Comparison of ENCODE assay signal across 27 mouse cellular contexts in genomic region chr8:104087091-104087490, GRCm38 (mm10). TPM values are rescaled to one million over a fixed set of nuclear protein-coding genes. Genes with fewer than 3 reads are reported as not detected.
DNase-seq lines count a peak whose midpoint lies in the region; ATAC-seq and TF ChIP-seq lines count a peak whose summit lies in the region.
"Had no signal": no experiment of that assay in that cellular context is flagged by ENCODE, and none has a peak within 500 bp of the region (broad histone marks: within the 10 kb centered on the region; RNA-seq: fewer than 3 reads in every experiment).

No protein-coding gene starts in this region.

- no peak for DNase-seq in forebrain, postnatal 0 days
- no peak for DNase-seq in forebrain, embryonic 11.5 days (ENCODE audit: low spot score)
- DNase-seq in midbrain, postnatal 0 days (ENCODE audit: low spot score), result no peak
- DNase-seq in ES-CJ7 (ENCODE audit: low read depth, low spot score), result peak; percentile 35
- no peak for DNase-seq in embryonic facial prominence, embryonic 10.5 days (ENCODE audit: low spot score)
- DNase-seq: adrenal gland, postnatal 14 days; cerebellum, adult 11-12 months; cerebellum, adult 9-11 months; gastrocnemius, postnatal 10 days; kidney, adult 2 months; liver; lung, adult 2 months; right cerebral cortex, postnatal 25 days; thymus, postnatal 14 days had no signal

- no peaks in the 10 kb centered on the region for H3K36me3 ChIP-seq in forebrain, postnatal 0 days (ENCODE audit: insufficient read depth)
- no peaks in the 10 kb centered on the region for H3K36me3 ChIP-seq in forebrain, embryonic 11.5 days (ENCODE audit: control insufficient read depth, insufficient read depth, low read length)
- no peaks in the 10 kb centered on the region for H3K36me3 ChIP-seq in intestine, postnatal 0 days (ENCODE audit: control insufficient read depth, insufficient read depth)
- no peaks in the 10 kb centered on the region for H3K36me3 ChIP-seq in intestine, embryonic 15.5 days
- H3K36me3 ChIP-seq in midbrain, postnatal 0 days (ENCODE audit: insufficient read depth, low read length), result no peaks in the 10 kb centered on the region
- H3K36me3 ChIP-seq in midbrain, embryonic 13.5 days, result no peaks in the 10 kb centered on the region
- no peaks in the 10 kb centered on the region for H3K36me3 ChIP-seq in embryonic facial prominence, embryonic 10.5 days (replicated peaks)
- H3K36me3 ChIP-seq: forebrain, embryonic 12.5 days; heart, embryonic 15.5 days; midbrain, embryonic 10.5 days had no signal

- no peak overlapping the region for H3K4me2 ChIP-seq in forebrain, postnatal 0 days (ENCODE audit: low read depth)
- no peak overlapping the region for H3K4me2 ChIP-seq in forebrain, embryonic 11.5 days (ENCODE audit: low read depth, low read length, severe bottlenecking)
- no peak overlapping the region for H3K4me2 ChIP-seq in intestine, postnatal 0 days (replicated peaks; ENCODE audit: low read depth)
- no peak overlapping the region for H3K4me2 ChIP-seq in intestine, embryonic 15.5 days (replicated peaks)
- no peak overlapping the region for H3K4me2 ChIP-seq in midbrain, postnatal 0 days (ENCODE audit: low read depth, low read length, poor library complexity, severe bottlenecking)
- H3K4me2 ChIP-seq in midbrain, embryonic 13.5 days (replicated peaks), result no peak overlapping the region
- H3K4me2 ChIP-seq: forebrain, embryonic 12.5 days; heart, embryonic 15.5 days had no signal

- no peaks in the 10 kb centered on the region for H3K4me1 ChIP-seq in forebrain, postnatal 0 days (ENCODE audit: insufficient read depth)
- no peaks in the 10 kb centered on the region for H3K4me1 ChIP-seq in forebrain, embryonic 11.5 days (replicated peaks; ENCODE audit: control insufficient read depth, insufficient read depth, low read length)
- H3K4me1 ChIP-seq in intestine, postnatal 0 days (replicated peaks; ENCODE audit: control insufficient read depth, insufficient read depth, low read length), result no peaks in the 10 kb centered on the region
- no peaks in the 10 kb centered on the region; the same call in 1 of the 2 replicates for H3K4me1 ChIP-seq in intestine, embryonic 15.5 days (replicated peaks)
- no peaks in the 10 kb centered on the region for H3K4me1 ChIP-seq in midbrain, postnatal 0 days (ENCODE audit: insufficient read depth, low read length)
- no peaks in the 10 kb centered on the region for H3K4me1 ChIP-seq in midbrain, embryonic 13.5 days (replicated peaks)
- H3K4me1 ChIP-seq in embryonic facial prominence, embryonic 10.5 days, result peaks cover 5% of the 10 kb centered on the region; the same call in 1 of the 2 replicates

- peak; percentile 21; the same call in 1 of the 2 replicates for TF ChIP-seq CTCF in forebrain, postnatal 0 days (IDR thresholded peaks at IDR 0.05; ENCODE audit: low read depth)
- peak; percentile 18; the same call in 1 of the 2 replicates for TF ChIP-seq CTCF in intestine, postnatal 0 days (IDR thresholded peaks at IDR 0.05; ENCODE audit: low read depth)
- TF ChIP-seq CTCF in midbrain, postnatal 0 days (IDR thresholded peaks at IDR 0.05), result peak; percentile 48

- no peak overlapping the region for H3K9ac ChIP-seq in forebrain, postnatal 0 days
- H3K9ac ChIP-seq in forebrain, embryonic 11.5 days (ENCODE audit: low read length), result no peak overlapping the region
- H3K9ac ChIP-seq in intestine, postnatal 0 days (ENCODE audit: low read depth, low read length), result no peak overlapping the region
- no peak overlapping the region for H3K9ac ChIP-seq in intestine, embryonic 15.5 days
- H3K9ac ChIP-seq in midbrain, postnatal 0 days (replicated peaks; ENCODE audit: low read length, poor library complexity, severe bottlenecking), result no peak overlapping the region
- no peak overlapping the region for H3K9ac ChIP-seq in midbrain, embryonic 13.5 days (replicated peaks)
- H3K9ac ChIP-seq: forebrain, embryonic 12.5 days; heart, embryonic 15.5 days; liver, embryonic 14.5 days had no signal

- WGBS in forebrain, postnatal 0 days, result 38% methylated on average over 1 of the region's 1 CpGs
- WGBS in forebrain, embryonic 11.5 days, result 24% methylated on average over 1 of the region's 1 CpGs
- WGBS in intestine, postnatal 0 days, result 46% methylated on average over 1 of the region's 1 CpGs
- WGBS in intestine, embryonic 15.5 days, result 41% methylated on average over 1 of the region's 1 CpGs
- 32% methylated on average over 1 of the region's 1 CpGs for WGBS in midbrain, postnatal 0 days
- WGBS in midbrain, embryonic 13.5 days, result 49% methylated on average over 1 of the region's 1 CpGs
- WGBS in embryonic facial prominence, embryonic 10.5 days, result 47% methylated on average over 1 of the region's 1 CpGs

- no peaks in the 10 kb centered on the region for H3K27me3 ChIP-seq in forebrain, postnatal 0 days (ENCODE audit: insufficient read depth, low read length)
- H3K27me3 ChIP-seq in forebrain, embryonic 11.5 days (ENCODE audit: control insufficient read depth, insufficient read depth, low read length), result no peaks in the 10 kb centered on the region
- H3K27me3 ChIP-seq in intestine, postnatal 0 days (replicated peaks; ENCODE audit: control insufficient read depth, insufficient read depth, low read length), result no peaks in the 10 kb centered on the region
- H3K27me3 ChIP-seq in intestine, embryonic 15.5 days (replicated peaks), result no peaks in the 10 kb centered on the region
- no peaks in the 10 kb centered on the region for H3K27me3 ChIP-seq in midbrain, postnatal 0 days (ENCODE audit: insufficient read depth, low read length)
- no peaks in the 10 kb centered on the region for H3K27me3 ChIP-seq in midbrain, embryonic 13.5 days
- H3K27me3 ChIP-seq in embryonic facial prominence, embryonic 10.5 days (replicated peaks; ENCODE audit: low read depth, poor library complexity, severe bottlenecking), result 0 out of 2 replicates have a peak, but pooled peaks cover 4% of the 10 kb centered on the region
- H3K27me3 ChIP-seq: forebrain, embryonic 12.5 days; heart, embryonic 15.5 days had no signal

- H3K9me3 ChIP-seq in forebrain, postnatal 0 days (ENCODE audit: low read length), result no peaks in the 10 kb centered on the region
- H3K9me3 ChIP-seq in forebrain, embryonic 11.5 days (ENCODE audit: control insufficient read depth, low read length), result no peaks in the 10 kb centered on the region
- H3K9me3 ChIP-seq in intestine, postnatal 0 days (ENCODE audit: control insufficient read depth), result no peaks in the 10 kb centered on the region
- no peaks in the 10 kb centered on the region for H3K9me3 ChIP-seq in intestine, embryonic 15.5 days
- H3K9me3 ChIP-seq in midbrain, postnatal 0 days (ENCODE audit: low read length), result no peaks in the 10 kb centered on the region
- no peaks in the 10 kb centered on the region for H3K9me3 ChIP-seq in midbrain, embryonic 13.5 days
- H3K9me3 ChIP-seq in embryonic facial prominence, embryonic 10.5 days, result no peaks in the 10 kb centered on the region
- H3K9me3 ChIP-seq: forebrain, embryonic 12.5 days; heart, embryonic 15.5 days; midbrain, embryonic 10.5 days had no signal

- ATAC-seq in forebrain, postnatal 0 days, result no peak
- no peak for ATAC-seq in forebrain, embryonic 11.5 days (replicated peaks; ENCODE audit: low FRiP score)
- ATAC-seq in intestine, postnatal 0 days, result no peak
- no peak for ATAC-seq in intestine, embryonic 15.5 days
- no peak for ATAC-seq in midbrain, postnatal 0 days (ENCODE audit: low FRiP score)
- no peak for ATAC-seq in midbrain, embryonic 13.5 days
- ATAC-seq: inflammation-experienced regulatory T-cells, adult 6 months had no signal

- no peak overlapping the region for H3K4me3 ChIP-seq in forebrain, postnatal 0 days (ENCODE audit: low read depth, low read length)
- H3K4me3 ChIP-seq in forebrain, embryonic 11.5 days (ENCODE audit: low read depth, low read length), result no peak overlapping the region
- no peak overlapping the region for H3K4me3 ChIP-seq in intestine, postnatal 0 days (ENCODE audit: low read depth, low read length)
- H3K4me3 ChIP-seq in intestine, embryonic 15.5 days (replicated peaks), result no peak overlapping the region
- H3K4me3 ChIP-seq in midbrain, postnatal 0 days (ENCODE audit: low read depth, low read length), result no peak overlapping the region
- H3K4me3 ChIP-seq in midbrain, embryonic 13.5 days (replicated peaks), result no peak overlapping the region
- H3K4me3 ChIP-seq in embryonic facial prominence, embryonic 10.5 days, result no peak overlapping the region
- H3K4me3 ChIP-seq: erythroblast, embryonic 14.5 days; forebrain, embryonic 12.5 days; heart, embryonic 15.5 days; midbrain, embryonic 10.5 days had no signal

- no peak overlapping the region for H3K27ac ChIP-seq in forebrain, postnatal 0 days (ENCODE audit: low read depth, low read length)
- H3K27ac ChIP-seq in forebrain, embryonic 11.5 days (ENCODE audit: low read depth, low read length), result no peak overlapping the region
- H3K27ac ChIP-seq in intestine, postnatal 0 days (ENCODE audit: low read depth, low read length), result no peak overlapping the region
- no peak overlapping the region for H3K27ac ChIP-seq in intestine, embryonic 15.5 days
- H3K27ac ChIP-seq in midbrain, postnatal 0 days (ENCODE audit: low read depth, low read length), result no peak overlapping the region
- no peak overlapping the region for H3K27ac ChIP-seq in midbrain, embryonic 13.5 days
- H3K27ac ChIP-seq in embryonic facial prominence, embryonic 10.5 days (replicated peaks), result no peak overlapping the region
- H3K27ac ChIP-seq: forebrain, embryonic 12.5 days; heart, embryonic 15.5 days; kidney, postnatal 0 days; liver, embryonic 14.5 days; midbrain, embryonic 10.5 days had no signal

RNA-seq across cellular contexts. Expression of gene Cdh5, which starts 14.3 kb away (rescaled TPM):
- 10.9 and 18.1 TPM in 2 replicates for total RNA-seq in forebrain, postnatal 0 days (2014; rRNA removed)
- polyA plus RNA-seq in forebrain, postnatal 0 days (2015; fragmentation: Nextera tagmentation; extraction: Ambion mirVana), result 8.1 and 8.4 TPM in 2 replicates
- 13.2 and 15.9 TPM in 2 replicates for polyA plus RNA-seq in forebrain, embryonic 11.5 days (2014; fragmentation: Nextera tagmentation; extraction: Ambion mirVana)
- 12.1 and 12.4 TPM in 2 replicates for polyA plus RNA-seq in intestine, postnatal 0 days (2015; fragmentation: Nextera tagmentation; extraction: Ambion mirVana)
- 25.3 and 26.0 TPM in 2 replicates for polyA plus RNA-seq in intestine, embryonic 15.5 days (2015; fragmentation: Nextera tagmentation; extraction: Ambion mirVana)
- total RNA-seq in midbrain, postnatal 0 days (2014; rRNA removed), result 18.6 and 22.0 TPM in 2 replicates
- 8.6 and 9.7 TPM in 2 replicates for polyA plus RNA-seq in midbrain, postnatal 0 days (2015; fragmentation: Nextera tagmentation; extraction: Ambion mirVana)
- 12.8 TPM in 2 replicates for polyA plus RNA-seq in midbrain, embryonic 13.5 days (2015; fragmentation: Nextera tagmentation; extraction: Ambion mirVana)
- 15.4 and 15.6 TPM in 2 replicates for polyA plus RNA-seq in embryonic facial prominence, embryonic 10.5 days (2016; fragmentation: Nextera tagmentation; extraction: Ambion mirVana)
- total RNA-seq: common myeloid progenitor, adult 5-6 weeks; megakaryocyte progenitor cell, adult 5-6 weeks; monocyte, adult 5-6 weeks had no signal
